Mouse (Mus musculus): ENCODE measurements at regions not wholly inside any gene's neighbourhood (a gene's known extent, or its start where the extent isn't known, plus 50 kb on each side); places are given as distances from the start of the nearest gene placed in this dataset.
"Not testable (repeated sequence)": the region's sequence is repeated elsewhere in the genome, so short reads cannot be mapped to it uniquely, and the experiment has no call there.

GRCm38 (mm10) chr17:74138517-74138916, 90.8 kb upstream of the Srd5a2 start:
- DNase-seq: not testable (repeated sequence)

- peak; percentile 37 for DNase-seq
These were observed 87.3 kb upstream of the Srd5a2 start for GRCm38 (mm10) chr17:74134976-74135375.

GRCm38 (mm10) chr17:74131534-74131933, 83.8 kb upstream of the Srd5a2 start:
- no peak for DNase-seq

GRCm38 (mm10) chr17:74122944-74123343, 75.2 kb upstream of the Srd5a2 start:
- no peak for DNase-seq

- DNase-seq: no peak
These were observed 73.3 kb upstream of the Srd5a2 start for GRCm38 (mm10) chr17:74120969-74121368.
